Mouse (Mus musculus) testis, adult 2 months (tissue): ENCODE data around the gene Ddi2.

Experiments
- CTCF ChIP-seq: fragments of 200-500 bp; IDR thresholded peaks from 2 replicates; pipeline ENCODE4 v1.5.1; 2012; ENCODE audit warnings: low read depth, mild to moderate bottlenecking, inconsistent platforms, low read length, moderate library complexity; ENCODE audit not compliant: control insufficient read depth, insufficient read depth, insufficient replicate concordance
- POLR2A ChIP-seq: fragments of 200-500 bp; IDR thresholded peaks from 2 replicates; pipeline ENCODE4 v1.6.1; 2012; ENCODE audit warnings: low read depth, mild to moderate bottlenecking, inconsistent platforms, low read length, moderate library complexity; ENCODE audit not compliant: control insufficient read depth

DNA sequence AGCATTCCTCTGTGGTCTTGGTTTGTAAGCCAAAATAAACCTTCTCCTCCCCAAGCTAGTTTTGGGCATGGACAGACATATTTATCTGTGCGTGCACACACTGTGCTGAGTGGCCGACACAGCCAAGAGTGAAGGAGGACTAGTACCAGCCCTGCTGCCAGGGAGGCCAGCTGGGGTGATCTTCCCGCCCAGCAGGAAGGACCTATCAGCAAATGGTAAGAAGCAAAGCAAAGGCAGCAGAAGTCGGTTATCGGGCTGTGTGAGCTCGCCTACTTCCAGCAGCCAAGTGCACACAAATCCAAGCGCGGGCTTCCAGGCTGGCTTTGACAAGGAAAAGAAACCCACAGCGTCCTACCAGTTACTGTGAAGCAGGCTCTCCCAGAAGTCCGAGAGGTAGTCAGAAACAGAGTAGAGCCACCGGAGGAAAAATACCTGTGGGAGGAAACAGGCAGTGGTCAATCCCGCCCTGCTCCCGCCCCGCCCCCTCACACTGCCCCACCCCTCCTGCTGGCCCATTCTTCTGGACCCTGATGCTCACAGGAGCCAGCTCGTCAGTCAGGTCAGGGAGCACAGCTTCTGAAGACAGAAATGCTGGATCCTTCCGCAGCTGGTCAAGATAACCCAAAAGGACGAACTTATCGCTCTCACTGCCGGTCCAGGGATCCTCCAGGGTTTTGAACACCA lies 44.3 kb upstream of the Ddi2 start:
- TF ChIP-seq CTCF (no peak), POLR2A (no peak)
